Mouse (Mus musculus) gastrocnemius, adult 18-20 months (tissue): ENCODE results near the gene Ulk4. TPM values are rescaled to one million over a fixed set of nuclear protein-coding genes. Genes with fewer than 3 reads are reported as not detected.

Experiments
- DNase-seq: peaks from one replicate; pipeline ENCODE4 v3.0.0; 2021; ENCODE audit warnings: low spot score
- total RNA-seq, 2 experiments: library from RNA; stranded (reverse); gene quantifications; 2 replicates each; pipeline ENCODE4 v1.2.3; 2021

Gene Ulk4
- total RNA-seq, 2 experiments from 2014 or later = 0.07 TPM

GRCm38 (mm10) chr9:121107643-121108042 lies 169.4 kb downstream of the Ulk4 start:
- peak; percentile 50 for DNase-seq

GRCm38 (mm10) chr9:121107101-121107500 lies 169.9 kb downstream of the Ulk4 start:
- DNase-seq = no peak

GRCm38 (mm10) chr9:121101516-121101915 lies 175.5 kb downstream of the Ulk4 start:
- no peak for DNase-seq

GRCm38 (mm10) chr9:121099453-121099852 lies 177.5 kb downstream of the Ulk4 start:
- DNase-seq = no peak

GRCm38 (mm10) chr9:121093760-121094159 lies 183.2 kb downstream of the Ulk4 start:
- DNase-seq = no peak

- no peak for DNase-seq
These were observed 184.4 kb downstream of the Ulk4 start for GRCm38 (mm10) chr9:121092568-121092967.

GRCm38 (mm10) chr9:121091016-121091735 lies 185.8 kb downstream of the Ulk4 start:
- DNase-seq = no peak

- DNase-seq = no peak
These were observed 189.3 kb downstream of the Ulk4 start for GRCm38 (mm10) chr9:121087661-121088060.

GRCm38 (mm10) chr9:121084191-121084590 lies 192.8 kb downstream of the Ulk4 start:
- DNase-seq = no peak

- no peak for DNase-seq
These were observed 196.2 kb downstream of the Ulk4 start for GRCm38 (mm10) chr9:121080834-121081233.

- DNase-seq = no peak
These were observed 196.6 kb downstream of the Ulk4 start for GRCm38 (mm10) chr9:121080413-121080812.

GRCm38 (mm10) chr9:121079388-121080088 lies 197.5 kb downstream of the Ulk4 start:
- DNase-seq = no peak

- DNase-seq = no peak
These were observed 200.7 kb downstream of the Ulk4 start for GRCm38 (mm10) chr9:121076291-121076690.

GRCm38 (mm10) chr9:121075246-121075645 lies 201.8 kb downstream of the Ulk4 start:
- DNase-seq = no peak

- DNase-seq = no peak
These were observed 202.3 kb downstream of the Ulk4 start for GRCm38 (mm10) chr9:121074726-121075125.

GRCm38 (mm10) chr9:121072127-121072757 lies 204.8 kb downstream of the Ulk4 start:
- DNase-seq = no peak

GRCm38 (mm10) chr9:121071461-121072126 lies 205.4 kb downstream of the Ulk4 start:
- no peak for DNase-seq

GRCm38 (mm10) chr9:121071050-121071449 lies 205.9 kb downstream of the Ulk4 start:
- no peak for DNase-seq

- no peak for DNase-seq
These were observed 208.9 kb downstream of the Ulk4 start for GRCm38 (mm10) chr9:121068115-121068514.

GRCm38 (mm10) chr9:121067043-121067442 lies 210.0 kb downstream of the Ulk4 start:
- no peak for DNase-seq

- DNase-seq = no peak
These were observed 211.5 kb downstream of the Ulk4 start for GRCm38 (mm10) chr9:121065383-121065978.
